Mouse (Mus musculus) liver, adult 2 months (tissue): Measurements from ENCODE around the gene Sorl1. TPM values are rescaled to one million over a fixed set of nuclear protein-coding genes. Genes with fewer than 3 reads are reported as not detected.

Experiments used
- DNase-seq: peaks from one replicate; pipeline ENCODE4 v3.0.0-alpha.2; 2011; ENCODE audit warnings: low read depth, low spot score; ENCODE audit errors: extremely low read depth
- H3K27ac ChIP-seq: fragments of 200-500 bp; replicated peaks from 2 replicates; pipeline ENCODE4 v1.5.1; 2012; ENCODE audit warnings: low read depth, mild to moderate bottlenecking, control low read depth, inconsistent platforms, low read length; ENCODE audit not compliant: insufficient read depth
- H3K27me3 ChIP-seq: fragments of 200-500 bp; 2 replicates; pipeline ENCODE4 v1.6.1; 2012; ENCODE audit warnings: mild to moderate bottlenecking, moderate library complexity, low read length, inconsistent platforms; ENCODE audit not compliant: control insufficient read depth, insufficient read depth
- H3K36me3 ChIP-seq: fragments of 200-500 bp; 2 replicates; pipeline ENCODE4 v1.6.1; 2012; ENCODE audit warnings: low read length, inconsistent platforms; ENCODE audit not compliant: control insufficient read depth, insufficient read depth
- H3K4me1 ChIP-seq: fragments of 200-500 bp; 2 replicates; pipeline ENCODE4 v1.6.1; 2011; ENCODE audit warnings: low read length; ENCODE audit not compliant: control insufficient read depth, insufficient read depth
- H3K4me3 ChIP-seq: fragments of 200-500 bp; 2 replicates; pipeline ENCODE4 v1.5.1; 2011; ENCODE audit warnings: low read depth, mild to moderate bottlenecking, control low read depth, low read length, moderate library complexity; ENCODE audit not compliant: insufficient read depth
- H3K79me2 ChIP-seq: fragments of 200-500 bp; 2 replicates; pipeline ENCODE4 v1.6.1; 2012; ENCODE audit warnings: inconsistent platforms, mild to moderate bottlenecking, low read length, moderate library complexity; ENCODE audit not compliant: control insufficient read depth, insufficient read depth
- H3K9ac ChIP-seq: fragments of 200-500 bp; 2 replicates; pipeline ENCODE4 v1.6.1; 2012; ENCODE audit warnings: low read depth, mild to moderate bottlenecking, control low read depth, inconsistent platforms, low read length
- CTCF ChIP-seq: fragments of 200-500 bp; IDR thresholded peaks from 2 replicates; pipeline ENCODE4 v1.5.1; 2011; ENCODE audit warnings: low read depth, low read length, control low read depth
- POLR2A ChIP-seq: fragments of 200-500 bp; IDR thresholded peaks from 2 replicates; pipeline ENCODE4 v1.6.1; 2011; ENCODE audit warnings: low read length, control low read depth; ENCODE audit not compliant: insufficient read depth; ENCODE audit errors: extremely low read depth
- WGBS: fragments of 180-500 bp; shearing (Covaris S2); methylation state at CpG from one replicate; pipeline ENCODE4 v1.1.7; 2018; 5-methylcytosine and 5-hydroxymethylcytosine counted together
- polyA plus RNA-seq: library from polyadenylated mRNA; depleted of rRNA; stranded (reverse); fragments of >200 nt; gene quantifications from 2 replicates; pipeline ENCODE4 v1.2.3, GENCODE M21; 2012
- total RNA-seq: library from RNA; depleted of rRNA; stranded (reverse); fragments of >200 nt; gene quantifications from 2 replicates; pipeline ENCODE4 v1.2.3, GENCODE M21; 2014

Sorl1 gene
- total and polyA plus RNA-seq, 2 experiments: 1.4 to 2.3 TPM

- WGBS: 86% methylated on average over 2 of the region's 2 CpGs
- no peak overlapping the region for H3K27ac ChIP-seq
- no peak for DNase-seq
- no peaks in the 10 kb centered on the region for H3K27me3 ChIP-seq
- no peaks in the 10 kb centered on the region for H3K36me3 ChIP-seq
- no peaks in the 10 kb centered on the region for H3K4me1 ChIP-seq
- H3K9ac ChIP-seq: no peak overlapping the region
- H3K79me2 ChIP-seq: no peaks in the 10 kb centered on the region
- no peak for TF ChIP-seq CTCF
- TF ChIP-seq POLR2A: no peak
- no peak overlapping the region for H3K4me3 ChIP-seq
Observed at GRCm38 (mm10) chr9:42075241-42075640, 48.9 kb downstream of the Sorl1 start.

GRCm38 (mm10) chr9:42072010-42072409, 52.1 kb downstream of the Sorl1 start:
- no peaks in the 10 kb centered on the region for H3K79me2 ChIP-seq
- no peak overlapping the region for H3K9ac ChIP-seq
- H3K36me3 ChIP-seq: no peaks in the 10 kb centered on the region
- WGBS: 71% methylated on average over 4 of the region's 4 CpGs
- no peak for DNase-seq
- H3K4me1 ChIP-seq: peaks cover 2% of the 10 kb centered on the region; the same call in 1 of the 2 replicates
- no peak for TF ChIP-seq CTCF
- TF ChIP-seq POLR2A: no peak
- H3K27ac ChIP-seq: no peak overlapping the region
- H3K4me3 ChIP-seq: no peak overlapping the region
- no peaks in the 10 kb centered on the region for H3K27me3 ChIP-seq

- DNase-seq: no peak
- Histone ChIP-seq H3K4me1 (peaks cover 2% of the 10 kb centered on the region; the same call in 1 of the 2 replicates), H3K4me3 (no peak overlapping the region), H3K36me3 (no peaks in the 10 kb centered on the region), H3K79me2 (no peaks in the 10 kb centered on the region), H3K9ac (no peak overlapping the region), H3K27ac (no peak overlapping the region), H3K27me3 (no peaks in the 10 kb centered on the region)
- WGBS: 87% methylated on average over 6 of the region's 6 CpGs
- no peak for TF ChIP-seq POLR2A
- no peak for TF ChIP-seq CTCF
Observed at GRCm38 (mm10) chr9:42070856-42071255, 53.2 kb downstream of the Sorl1 start.

GRCm38 (mm10) chr9:42069471-42069870, 54.6 kb downstream of the Sorl1 start:
- TF ChIP-seq POLR2A: no peak
- no peak overlapping the region for H3K4me3 ChIP-seq
- WGBS: 92% methylated on average over 5 of the region's 5 CpGs

GRCm38 (mm10) chr9:42067950-42068349, 56.1 kb downstream of the Sorl1 start:
- no peaks in the 10 kb centered on the region for H3K27me3 ChIP-seq
- 57% methylated on average over 9 of the region's 9 CpGs for WGBS
- no peaks in the 10 kb centered on the region for H3K36me3 ChIP-seq
- TF ChIP-seq CTCF (no peak), POLR2A (no peak)
- H3K4me1 ChIP-seq: peaks cover 2% of the 10 kb centered on the region; the same call in 1 of the 2 replicates
- H3K79me2 ChIP-seq: no peaks in the 10 kb centered on the region
- H3K27ac ChIP-seq: no peak overlapping the region
- no peak overlapping the region for H3K9ac ChIP-seq
- peak; percentile 54 for DNase-seq
- no peak overlapping the region for H3K4me3 ChIP-seq

More at GRCm38 (mm10) chr9:42069471-42069870, 54.6 kb downstream of the Sorl1 start:
- Histone ChIP-seq H3K36me3 (no peaks in the 10 kb centered on the region), H3K9ac (no peak overlapping the region), H3K79me2 (no peaks in the 10 kb centered on the region), H3K27me3 (no peaks in the 10 kb centered on the region), H3K4me1 (peaks cover 2% of the 10 kb centered on the region; the same call in 1 of the 2 replicates), H3K27ac (no peak overlapping the region)
- DNase-seq: no peak

- Histone ChIP-seq H3K27me3 (no peaks in the 10 kb centered on the region), H3K4me3 (no peak overlapping the region), H3K4me1 (peaks cover 2% of the 10 kb centered on the region; the same call in 1 of the 2 replicates), H3K79me2 (no peaks in the 10 kb centered on the region), H3K27ac (no peak overlapping the region), H3K9ac (no peak overlapping the region), H3K36me3 (no peaks in the 10 kb centered on the region)
- WGBS: 88% methylated on average over 1 of the region's 1 CpGs
- DNase-seq: no peak
- no peak for TF ChIP-seq CTCF
Observed at GRCm38 (mm10) chr9:42065756-42066155, 58.3 kb downstream of the Sorl1 start.
